17 mouse cellular contexts compared by ENCODE assay signal in genomic region chr14:102706704-102707336, GRCm38 (mm10).
DNase-seq lines count a peak whose midpoint lies in the region; ATAC-seq and TF ChIP-seq lines count a peak whose summit lies in the region.
"Had no signal": no experiment of that assay in that cellular context is flagged by ENCODE, and none has a peak within 500 bp of the region (broad histone marks: within the 10 kb centered on the region; RNA-seq: fewer than 3 reads in every experiment).

No protein-coding gene starts in this region.

- H3K9me3 ChIP-seq in kidney, postnatal 0 days (replicated peaks; ENCODE audit: low read length) = no peaks in the 10 kb centered on the region
- no peaks in the 10 kb centered on the region for H3K9me3 ChIP-seq in embryonic facial prominence, embryonic 14.5 days (ENCODE audit: control insufficient read depth, low read length)
- no peaks in the 10 kb centered on the region for H3K9me3 ChIP-seq in limb, embryonic 14.5 days (ENCODE audit: control insufficient read depth, low read length)
- H3K9me3 ChIP-seq: forebrain, embryonic 10.5 days; forebrain, embryonic 15.5 days; heart, embryonic 12.5 days; hindbrain, embryonic 15.5 days had no signal

- no peaks in the 10 kb centered on the region for H3K4me1 ChIP-seq in kidney, postnatal 0 days (replicated peaks; ENCODE audit: insufficient read depth, low read length)
- peaks cover 6% of the 10 kb centered on the region for H3K4me1 ChIP-seq in embryonic facial prominence, embryonic 14.5 days (ENCODE audit: control insufficient read depth, insufficient read depth, low read length)
- 0 out of 2 replicates have a peak, but pooled peaks cover 5% of the 10 kb centered on the region for H3K4me1 ChIP-seq in limb, embryonic 14.5 days (ENCODE audit: control insufficient read depth, insufficient read depth, low read length)
- H3K4me1 ChIP-seq: forebrain, embryonic 10.5 days; forebrain, embryonic 15.5 days; heart, embryonic 12.5 days had no signal

- H3K4me2 ChIP-seq in kidney, postnatal 0 days (ENCODE audit: low read length) = no peak overlapping the region
- no peak overlapping the region for H3K4me2 ChIP-seq in embryonic facial prominence, embryonic 14.5 days (ENCODE audit: low read depth, low read length)
- H3K4me2 ChIP-seq in limb, embryonic 14.5 days (replicated peaks; ENCODE audit: low read depth, low read length, severe bottlenecking) = no peak overlapping the region
- H3K4me2 ChIP-seq: forebrain, embryonic 15.5 days; heart, embryonic 12.5 days; hindbrain, embryonic 15.5 days had no signal

- 68% methylated on average over 5 of the region's 5 CpGs for WGBS in kidney, postnatal 0 days
- 52% methylated on average over 5 of the region's 5 CpGs for WGBS in embryonic facial prominence, embryonic 14.5 days
- WGBS in limb, embryonic 14.5 days = 29% methylated on average over 5 of the region's 5 CpGs

- peak; percentile 14 for DNase-seq in kidney, postnatal 0 days (ENCODE audit: low spot score)
- DNase-seq in kidney, adult 8-10 months = no peak
- DNase-seq in embryonic facial prominence, embryonic 14.5 days (ENCODE audit: low spot score) = peak; percentile 24
- DNase-seq in limb, embryonic 14.5 days (ENCODE audit: low spot score) = peak; percentile 64
- DNase-seq in layer of hippocampus, postnatal 25 days (ENCODE audit: extremely low spot score in 1 of 2, low spot score in 1 of 2) = no peak
- no peak for DNase-seq in left cerebral cortex, adult 8-10 months (ENCODE audit: low spot score in 2 of 2)
- DNase-seq: adrenal gland, adult 2 months; adrenal gland, postnatal 25 days; cerebellum, adult 2 months; cerebellum, postnatal 10 days; gastrocnemius, adult 2 months; gastrocnemius, postnatal 25 days had no signal

- H3K27me3 ChIP-seq in kidney, postnatal 0 days (ENCODE audit: insufficient read depth, low read length) = no peaks in the 10 kb centered on the region
- no peaks in the 10 kb centered on the region for H3K27me3 ChIP-seq in embryonic facial prominence, embryonic 14.5 days (replicated peaks; ENCODE audit: control insufficient read depth, insufficient read depth, low read length)
- H3K27me3 ChIP-seq in limb, embryonic 14.5 days (ENCODE audit: control insufficient read depth, insufficient read depth, low read length) = no peaks in the 10 kb centered on the region
- H3K27me3 ChIP-seq: forebrain, embryonic 15.5 days; heart, embryonic 12.5 days; hindbrain, embryonic 15.5 days had no signal

- no peak for ATAC-seq in kidney, postnatal 0 days (replicated peaks; ENCODE audit: low FRiP score, low read depth)
- 0 out of 2 replicates have a peak, but pooled peaks have one; percentile 26 for ATAC-seq in embryonic facial prominence, embryonic 14.5 days (ENCODE audit: low read depth)
- peak; percentile 94 for ATAC-seq in limb, embryonic 14.5 days (ENCODE audit: low FRiP score, low read depth)
- ATAC-seq: forebrain, embryonic 15.5 days had no signal

- no peak overlapping the region for H3K4me3 ChIP-seq in kidney, postnatal 0 days (replicated peaks; ENCODE audit: low read depth, low read length)
- H3K4me3 ChIP-seq in embryonic facial prominence, embryonic 14.5 days (ENCODE audit: low read depth, low read length) = no peak overlapping the region
- no peak overlapping the region for H3K4me3 ChIP-seq in limb, embryonic 14.5 days (replicated peaks; ENCODE audit: low read length)
- H3K4me3 ChIP-seq: erythroblast, embryonic 14.5 days; forebrain, embryonic 10.5 days; forebrain, embryonic 15.5 days; gastrocnemius, adult 2 months; heart, embryonic 12.5 days; hindbrain, embryonic 15.5 days had no signal

- H3K27ac ChIP-seq in kidney, postnatal 0 days = no peak overlapping the region
- no peak overlapping the region for H3K27ac ChIP-seq in embryonic facial prominence, embryonic 14.5 days (replicated peaks; ENCODE audit: low read depth, low read length)
- H3K27ac ChIP-seq in limb, embryonic 14.5 days (replicated peaks; ENCODE audit: low read depth, low read length) = peak overlapping the region; percentile 33; the same call in 1 of the 2 replicates
- H3K27ac ChIP-seq: forebrain, embryonic 10.5 days; forebrain, embryonic 15.5 days; gastrocnemius, adult 2 months; hindbrain, embryonic 15.5 days had no signal

- TF ChIP-seq POLR2A in limb, embryonic 14.5 days (IDR thresholded peaks at IDR 0.05; ENCODE audit: borderline replicate concordance, extremely low read depth, insufficient read depth, insufficient read length) = no peak

- no peak for TF ChIP-seq CTCF in kidney, postnatal 0 days (IDR thresholded peaks at IDR 0.05; ENCODE audit: low read depth)

- H3K9ac ChIP-seq in kidney, postnatal 0 days (ENCODE audit: low read depth, low read length) = no peak overlapping the region
- H3K9ac ChIP-seq in embryonic facial prominence, embryonic 14.5 days (ENCODE audit: low read depth, low read length) = no peak overlapping the region
- H3K9ac ChIP-seq in limb, embryonic 14.5 days (ENCODE audit: low read depth, low read length, severe bottlenecking) = no peak overlapping the region
- H3K9ac ChIP-seq: forebrain, embryonic 15.5 days; heart, embryonic 12.5 days; hindbrain, embryonic 15.5 days had no signal

- H3K36me3 ChIP-seq in kidney, postnatal 0 days (ENCODE audit: insufficient read depth, low read length) = no peaks in the 10 kb centered on the region
- H3K36me3 ChIP-seq in embryonic facial prominence, embryonic 14.5 days (ENCODE audit: control insufficient read depth, insufficient read depth, low read length) = no peaks in the 10 kb centered on the region
- H3K36me3 ChIP-seq in limb, embryonic 14.5 days (ENCODE audit: control insufficient read depth, insufficient read depth, low read length) = no peaks in the 10 kb centered on the region
- H3K36me3 ChIP-seq: forebrain, embryonic 10.5 days; forebrain, embryonic 15.5 days; heart, embryonic 12.5 days; hindbrain, embryonic 15.5 days had no signal

Comparison
In these comparisons a context has a peak if more than half of its experiments do, and no peak if none do; other contexts are left out.
1. DNase-seq: peak in kidney, postnatal 0 days (single experiment), embryonic facial prominence, embryonic 14.5 days (single experiment) and limb, embryonic 14.5 days (single experiment); none in kidney, adult 8-10 months (0 of 2), layer of hippocampus, postnatal 25 days (0 of 2) and left cerebral cortex, adult 8-10 months (0 of 2).